Mouse (Mus musculus) limb, embryonic 13.5 days (tissue): ENCODE results near the gene Muc1. TPM values are rescaled to one million over a fixed set of nuclear protein-coding genes. Genes with fewer than 3 reads are reported as not detected.

Experiments used
- ATAC-seq: fragments of 200-750 bp; cut with Nextera tagmentation; 2 replicates; pipeline ENCODE4 v1.8.0; 2017; ENCODE audit warnings: low read depth, moderate number of reproducible peaks, moderate TSS enrichment; ENCODE audit not compliant: low FRiP score
- H3K27ac ChIP-seq: fragments of 300-500 bp; sonication (generic); 2 replicates; pipeline ENCODE4 v1.5.1; 2015; ENCODE audit warnings: inconsistent platforms, mild to moderate bottlenecking, moderate library complexity
- H3K27me3 ChIP-seq: fragments of 300-500 bp; sonication (generic); 2 replicates; pipeline ENCODE4 v1.6.1; 2015; ENCODE audit warnings: mild to moderate bottlenecking, inconsistent platforms
- H3K36me3 ChIP-seq: fragments of 300-500 bp; sonication (generic); 2 replicates; pipeline ENCODE4 v1.6.1; 2015; ENCODE audit warnings: inconsistent platforms, mild to moderate bottlenecking, moderate library complexity
- H3K4me1 ChIP-seq: fragments of 300-500 bp; sonication (generic); 2 replicates; pipeline ENCODE4 v1.6.1; 2015; ENCODE audit warnings: inconsistent platforms
- H3K4me2 ChIP-seq: fragments of 300-500 bp; sonication (generic); replicated peaks from 2 replicates; pipeline ENCODE4 v1.6.1; 2015; ENCODE audit warnings: inconsistent platforms, mild to moderate bottlenecking, moderate library complexity
- H3K4me3 ChIP-seq: fragments of 300-500 bp; sonication (generic); 2 replicates; pipeline ENCODE4 v1.5.1; 2015; ENCODE audit warnings: moderate library complexity, mild to moderate bottlenecking, inconsistent platforms
- H3K9ac ChIP-seq: fragments of 300-500 bp; sonication (generic); 2 replicates; pipeline ENCODE4 v1.6.1; 2015; ENCODE audit warnings: mild to moderate bottlenecking, inconsistent platforms
- H3K9me3 ChIP-seq: fragments of 300-500 bp; sonication (generic); 2 replicates; pipeline ENCODE4 v1.6.1; 2016; ENCODE audit warnings: inconsistent platforms
- WGBS: fragments of 180-500 bp; shearing (Covaris S2); methylation state at CpG from one replicate; pipeline ENCODE4 v1.1.7; 2015; 5-methylcytosine and 5-hydroxymethylcytosine counted together
- polyA plus RNA-seq: library from polyadenylated mRNA; unstranded; fragments of >200 nt; fragmentation: Nextera tagmentation; extraction: Ambion mirVana; gene quantifications from 2 replicates; pipeline ENCODE4 v1.2.1, GENCODE M21; 2015

Muc1 gene
- polyA plus RNA-seq, 1 experiment from 2014 or later = 0.64 TPM

DNA sequence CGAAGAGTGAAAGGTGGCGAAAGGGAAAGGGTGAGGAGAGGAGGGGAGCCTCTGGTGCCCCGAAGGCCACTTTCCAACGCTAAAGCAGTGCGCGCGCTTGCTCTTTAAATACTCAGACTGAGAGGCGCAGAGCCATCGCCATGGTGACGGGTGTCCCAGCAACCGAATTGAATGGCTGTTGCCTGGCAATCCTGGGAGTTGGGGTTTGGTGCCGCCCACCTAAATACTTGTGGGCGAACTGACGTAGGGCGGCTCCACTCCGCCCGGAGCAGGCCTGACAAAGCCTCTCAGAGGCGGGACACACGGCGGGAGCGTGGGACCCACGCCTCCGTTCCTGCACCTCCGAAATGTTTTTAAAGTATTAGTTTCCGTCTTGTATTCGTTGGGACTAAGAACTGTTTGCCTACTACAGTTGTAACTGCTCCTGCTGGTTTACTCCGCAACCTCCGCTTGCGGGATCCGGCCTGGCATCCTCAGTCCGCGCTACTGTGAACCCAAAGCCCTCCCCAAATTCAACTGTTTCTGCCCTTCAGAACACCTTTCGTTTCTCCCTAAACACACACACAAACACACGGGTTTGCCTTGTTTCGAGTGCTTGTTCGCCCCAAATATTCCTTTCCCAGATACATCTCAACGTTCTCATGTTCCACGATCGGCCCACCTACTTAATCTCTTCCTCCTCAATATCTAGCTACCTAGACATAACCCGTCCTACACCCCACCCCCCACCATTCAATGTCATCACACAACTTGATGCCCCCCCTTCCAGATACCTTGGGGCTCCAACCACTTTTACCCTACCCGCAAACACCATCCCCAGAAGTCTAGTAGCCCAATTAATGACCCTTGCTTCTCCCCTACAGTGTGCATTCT, 1.3 kb upstream of the Muc1 start:
- ATAC-seq = peak; percentile 93
- Histone ChIP-seq H3K4me1 (peaks cover 41% of the 10 kb centered on the region), H3K27ac (peak overlapping the region; percentile 88), H3K4me3 (peak overlapping the region; percentile 46), H3K9me3 (no peaks in the 10 kb centered on the region), H3K4me2 (peak overlapping the region; percentile 85), H3K27me3 (peaks cover 25% of the 10 kb centered on the region), H3K9ac (peak overlapping the region; percentile 64), H3K36me3 (peaks cover 31% of the 10 kb centered on the region)
- 3% methylated on average over 41 of the region's 41 CpGs for WGBS

GRCm38 (mm10) chr3:89228180-89228549, 692 bp upstream of the Muc1 start:
- Histone ChIP-seq H3K36me3 (peaks cover 25% of the 10 kb centered on the region), H3K9me3 (no peaks in the 10 kb centered on the region), H3K27ac (peak overlapping the region; percentile 88; the same call in 1 of the 2 replicates), H3K4me3 (peak overlapping the region; percentile 46), H3K4me2 (peak overlapping the region; percentile 85), H3K27me3 (peaks cover 25% of the 10 kb centered on the region), H3K9ac (peak overlapping the region; percentile 64), H3K4me1 (peaks cover 41% of the 10 kb centered on the region)
- ATAC-seq = peak; percentile 54; the same call in 1 of the 2 replicates
- 0% methylated on average over 20 of the region's 20 CpGs for WGBS

DNA sequence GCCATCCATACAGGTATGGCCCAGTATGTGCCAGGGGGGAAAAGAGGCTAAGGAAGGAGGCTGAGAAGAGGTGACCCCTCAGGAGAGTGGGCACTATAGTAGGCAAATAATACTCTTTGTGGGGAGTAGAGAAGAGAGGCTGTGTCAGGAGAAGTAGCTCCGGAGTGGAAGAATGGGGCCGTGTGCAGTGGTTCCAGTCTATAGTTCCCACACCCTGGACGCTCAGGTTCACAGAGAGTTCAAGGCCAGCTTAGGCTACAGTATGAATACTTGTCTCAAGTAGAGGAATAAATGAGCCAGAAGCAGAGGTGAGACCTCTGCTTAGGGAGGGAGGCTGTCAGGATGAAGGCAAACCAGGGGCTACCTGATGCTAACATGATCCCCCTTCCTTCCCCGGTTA, 419 bp downstream of the Muc1 start:
- H3K27me3 ChIP-seq = peaks cover 25% of the 10 kb centered on the region
- no peak overlapping the region for H3K4me3 ChIP-seq
- H3K4me2 ChIP-seq = peak overlapping the region; percentile 85
- ATAC-seq = no peak
- H3K36me3 ChIP-seq = peaks cover 21% of the 10 kb centered on the region
- no peak overlapping the region for H3K9ac ChIP-seq
- H3K27ac ChIP-seq = no peak overlapping the region
- peaks cover 41% of the 10 kb centered on the region for H3K4me1 ChIP-seq
- WGBS = 58% methylated on average over 4 of the region's 4 CpGs
- no peaks in the 10 kb centered on the region for H3K9me3 ChIP-seq

GRCm38 (mm10) chr3:89230561-89230960, 1.7 kb downstream of the Muc1 start:
- 84% methylated on average over 2 of the region's 2 CpGs for WGBS
- Histone ChIP-seq H3K4me2 (no peak overlapping the region), H3K27ac (no peak overlapping the region), H3K9me3 (no peaks in the 10 kb centered on the region), H3K4me3 (no peak overlapping the region), H3K36me3 (peaks cover 20% of the 10 kb centered on the region), H3K27me3 (peaks cover 25% of the 10 kb centered on the region), H3K9ac (no peak overlapping the region), H3K4me1 (peaks cover 34% of the 10 kb centered on the region)
- no peak for ATAC-seq

- Histone ChIP-seq H3K4me3 (no peak overlapping the region), H3K27ac (no peak overlapping the region), H3K27me3 (peaks cover 25% of the 10 kb centered on the region), H3K4me2 (no peak overlapping the region), H3K36me3 (peaks cover 26% of the 10 kb centered on the region), H3K4me1 (peaks cover 26% of the 10 kb centered on the region), H3K9ac (no peak overlapping the region), H3K9me3 (no peaks in the 10 kb centered on the region)
- WGBS = 58% methylated on average over 7 of the region's 7 CpGs
- no peak for ATAC-seq
These were observed 2.5 kb downstream of the Muc1 start for GRCm38 (mm10) chr3:89231345-89231744.

GRCm38 (mm10) chr3:89231772-89232275, 3.0 kb downstream of the Muc1 start:
- Histone ChIP-seq H3K9me3 (no peaks in the 10 kb centered on the region), H3K4me3 (no peak overlapping the region), H3K9ac (no peak overlapping the region), H3K4me2 (no peak overlapping the region), H3K27ac (no peak overlapping the region), H3K27me3 (peaks cover 25% of the 10 kb centered on the region), H3K4me1 (peaks cover 22% of the 10 kb centered on the region), H3K36me3 (peaks cover 31% of the 10 kb centered on the region)
- WGBS = 74% methylated on average over 16 of the region's 16 CpGs
- no peak for ATAC-seq

DNA sequence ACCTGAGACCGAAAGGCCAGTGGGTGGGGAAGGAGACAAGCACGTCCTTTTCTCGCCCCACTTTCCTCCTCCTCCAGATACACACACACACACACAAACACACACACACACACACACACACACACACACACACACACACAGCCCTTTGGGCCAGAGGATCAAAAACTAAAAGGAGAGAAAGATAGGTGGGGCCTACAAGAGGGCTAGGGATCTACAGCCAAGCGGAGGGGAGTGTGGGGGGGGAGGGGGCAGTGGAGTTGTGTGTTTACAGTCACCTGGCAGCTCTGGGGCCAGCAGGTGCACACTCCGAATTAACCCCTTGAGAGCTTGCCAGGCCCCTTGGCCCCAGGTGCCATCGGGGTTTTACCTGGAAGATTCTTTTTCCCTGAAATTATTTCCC, 3.8 kb downstream of the Muc1 start:
- Histone ChIP-seq H3K4me3 (no peak overlapping the region), H3K4me1 (peaks cover 15% of the 10 kb centered on the region), H3K9me3 (no peaks in the 10 kb centered on the region), H3K27me3 (peaks cover 25% of the 10 kb centered on the region), H3K4me2 (no peak overlapping the region), H3K36me3 (peaks cover 37% of the 10 kb centered on the region), H3K27ac (no peak overlapping the region), H3K9ac (no peak overlapping the region)
- no peak for ATAC-seq
- 54% methylated on average over 6 of the region's 6 CpGs for WGBS

DNA sequence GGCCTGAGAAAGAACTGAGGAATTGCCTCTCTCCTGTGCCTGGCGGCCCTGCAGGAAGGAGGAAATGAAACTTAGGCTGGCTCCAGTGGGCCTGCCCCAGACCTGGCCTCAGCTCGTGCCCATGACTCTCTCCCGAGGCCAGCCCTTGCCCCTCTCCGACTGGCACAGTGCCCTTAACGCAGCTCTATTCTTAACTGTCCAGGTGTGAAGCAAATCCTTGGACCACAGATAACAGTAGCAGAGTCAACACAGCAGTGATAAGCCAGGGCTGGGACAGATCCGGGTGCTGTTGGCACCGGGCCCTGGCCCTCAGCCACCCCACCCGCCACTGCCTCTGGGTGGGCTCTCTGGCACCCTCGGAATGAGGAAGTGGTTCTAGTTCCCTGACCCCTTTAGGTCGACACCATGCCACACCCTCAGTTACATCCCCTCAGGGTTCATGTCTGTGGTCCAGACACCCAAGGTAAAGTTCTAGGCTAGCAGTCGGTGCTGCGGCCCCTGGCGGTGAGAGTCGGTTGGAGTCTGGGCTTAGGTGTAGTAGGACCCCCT, 4.8 kb downstream of the Muc1 start:
- peaks cover 25% of the 10 kb centered on the region for H3K27me3 ChIP-seq
- H3K4me1 ChIP-seq = peaks cover 8% of the 10 kb centered on the region; the same call in 1 of the 2 replicates
- no peak overlapping the region for H3K4me2 ChIP-seq
- no peak overlapping the region for H3K27ac ChIP-seq
- H3K9ac ChIP-seq = no peak overlapping the region
- 79% methylated on average over 14 of the region's 14 CpGs for WGBS
- ATAC-seq = no peak
- peaks cover 46% of the 10 kb centered on the region for H3K36me3 ChIP-seq
- no peak overlapping the region for H3K4me3 ChIP-seq
- H3K9me3 ChIP-seq = no peaks in the 10 kb centered on the region

DNA sequence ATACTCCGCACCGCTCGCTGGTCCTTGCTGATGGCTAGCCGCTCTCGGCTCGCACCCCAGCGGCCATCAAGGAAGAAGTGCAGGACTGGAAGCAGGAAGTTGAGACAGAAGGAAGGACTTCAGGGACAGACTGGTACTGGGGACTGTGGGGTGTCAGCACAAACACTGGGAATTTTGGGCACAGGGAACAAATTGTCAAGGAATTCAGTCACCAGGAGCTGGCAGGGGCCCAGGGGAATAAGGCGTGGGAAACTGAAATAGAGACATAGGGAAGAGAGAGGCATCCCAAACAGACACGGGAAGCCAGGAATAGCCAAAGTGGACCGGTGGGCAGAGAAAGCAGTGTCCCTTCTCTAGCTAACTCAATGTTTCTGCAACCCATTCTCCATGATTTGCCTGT, 7.7 kb downstream of the Muc1 start:
- Histone ChIP-seq H3K9ac (no peak overlapping the region), H3K27ac (no peak overlapping the region), H3K4me3 (no peak overlapping the region), H3K9me3 (no peaks in the 10 kb centered on the region), H3K4me1 (no peaks in the 10 kb centered on the region), H3K27me3 (peaks cover 4% of the 10 kb centered on the region), H3K4me2 (no peak overlapping the region), H3K36me3 (peaks cover 68% of the 10 kb centered on the region)
- ATAC-seq = no peak
- WGBS = 88% methylated on average over 10 of the region's 10 CpGs

DNA sequence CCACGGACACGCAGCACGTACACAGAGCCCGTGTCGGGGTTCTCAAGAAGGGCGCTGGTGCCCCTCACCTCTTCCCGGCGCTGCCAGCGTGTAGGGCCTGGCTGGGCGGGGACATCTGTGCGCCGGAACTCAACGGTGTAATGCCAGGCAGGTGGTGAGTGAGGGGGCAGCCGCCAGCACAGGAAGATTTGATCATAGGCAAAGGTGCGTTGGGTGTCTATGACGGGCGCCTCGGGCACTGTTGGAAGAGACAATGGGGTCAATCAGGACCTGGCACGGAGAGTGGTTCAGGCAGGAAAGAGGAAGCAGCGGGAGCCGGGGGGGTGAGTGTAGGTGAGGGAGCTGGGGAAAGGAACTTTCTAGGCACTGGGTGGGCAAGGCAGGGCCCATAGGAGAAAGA, 8.8 kb downstream of the Muc1 start:
- Histone ChIP-seq H3K9ac (no peak overlapping the region), H3K27ac (no peak overlapping the region), H3K27me3 (no peaks in the 10 kb centered on the region), H3K4me2 (no peak overlapping the region), H3K36me3 (peaks cover 77% of the 10 kb centered on the region), H3K4me3 (no peak overlapping the region), H3K4me1 (no peaks in the 10 kb centered on the region), H3K9me3 (no peaks in the 10 kb centered on the region)
- WGBS = 92% methylated on average over 21 of the region's 21 CpGs
- ATAC-seq = no peak

DNA sequence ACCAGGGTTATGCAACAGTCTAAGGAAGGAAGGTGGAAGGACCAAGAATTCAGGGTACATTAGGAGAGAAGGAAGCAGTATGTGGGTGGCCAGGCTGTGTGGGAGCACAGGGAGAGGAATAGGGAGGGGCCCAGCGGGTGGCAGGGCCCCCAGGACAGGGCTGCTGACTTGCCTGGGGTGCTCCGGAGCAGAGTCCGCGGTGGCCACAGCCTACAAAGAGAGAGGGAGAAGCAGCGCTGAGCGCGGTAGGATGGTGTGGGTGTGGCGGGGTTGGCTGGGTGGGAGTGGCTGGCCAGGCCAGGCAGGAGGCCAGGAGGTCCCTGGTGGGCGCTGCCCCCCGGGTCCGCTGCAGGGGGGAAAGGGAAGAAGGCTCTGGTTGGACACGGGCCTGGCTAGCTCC, 9.6 kb downstream of the Muc1 start:
- no peaks in the 10 kb centered on the region for H3K27me3 ChIP-seq
- no peak overlapping the region for H3K4me3 ChIP-seq
- H3K4me2 ChIP-seq = no peak overlapping the region
- WGBS = 77% methylated on average over 11 of the region's 12 CpGs
- H3K9ac ChIP-seq = no peak overlapping the region
- H3K4me1 ChIP-seq = peaks cover 4% of the 10 kb centered on the region
- no peaks in the 10 kb centered on the region for H3K9me3 ChIP-seq
- no peak overlapping the region for H3K27ac ChIP-seq
- H3K36me3 ChIP-seq = peaks cover 77% of the 10 kb centered on the region
- no peak for ATAC-seq

DNA sequence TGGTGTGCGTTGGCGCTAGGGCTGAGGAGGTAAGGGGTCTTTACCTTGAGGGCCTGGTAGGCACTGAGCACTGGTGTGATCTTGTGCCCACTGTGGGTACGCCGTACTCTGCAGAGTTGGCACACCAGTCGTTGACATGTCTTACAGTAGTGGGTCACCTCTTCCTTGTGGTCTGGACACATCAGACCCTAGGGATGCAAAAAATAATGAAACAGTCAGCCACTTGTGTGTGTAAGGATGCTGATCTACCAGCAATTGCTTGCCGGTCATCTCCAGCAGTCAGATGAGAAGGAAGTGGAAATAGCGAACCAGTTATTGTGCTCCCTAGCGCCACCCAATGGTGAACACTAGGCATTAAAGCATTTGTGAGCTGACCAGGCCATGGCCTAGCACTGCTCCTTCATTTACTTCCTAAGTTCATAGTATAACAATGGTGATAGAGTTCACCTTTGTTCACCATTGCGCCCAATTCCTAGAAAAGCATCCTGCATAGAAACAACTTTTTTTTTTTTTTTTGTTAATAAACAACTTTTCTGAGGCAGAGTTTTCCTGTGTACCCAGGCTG, 13.6 kb downstream of the Muc1 start:
- no peak for ATAC-seq

More for the DNA sequence above, 13.6 kb downstream of the Muc1 start:
- Histone ChIP-seq H3K9me3 (no peaks in the 10 kb centered on the region), H3K27ac (no peak overlapping the region), H3K4me3 (no peak overlapping the region), H3K9ac (no peak overlapping the region), H3K4me1 (peaks cover 33% of the 10 kb centered on the region), H3K4me2 (no peak overlapping the region), H3K27me3 (no peaks in the 10 kb centered on the region), H3K36me3 (peaks cover 42% of the 10 kb centered on the region)
- 73% methylated on average over 9 of the region's 9 CpGs for WGBS
